ENCODE assay signal across 9 mouse cellular contexts in genomic region chr3:88214197-88214938, GRCm38 (mm10). TPM values are rescaled to one million over a fixed set of nuclear protein-coding genes. Genes with fewer than 3 reads are reported as not detected.
A peak's percentile ranks its signal among the peaks of the same experiment; 100 is the strongest.
DNase-seq lines count a peak whose midpoint lies in the region; ATAC-seq and TF ChIP-seq lines count a peak whose summit lies in the region.
"Had no signal": no experiment of that assay in that cellular context is flagged by ENCODE, and none has a peak within 500 bp of the region (broad histone marks: within the 10 kb centered on the region; RNA-seq: fewer than 3 reads in every experiment).

No protein-coding gene starts in this region.

- peak overlapping the region; percentile 64 for H3K4me2 ChIP-seq in heart, embryonic 15.5 days
- peak overlapping the region; percentile 96 for H3K4me2 ChIP-seq in forebrain, embryonic 15.5 days (replicated peaks)
- H3K4me2 ChIP-seq in limb, embryonic 12.5 days, result 0 out of 2 replicates have a peak overlapping the region, but pooled peaks have one; percentile 32

- DNase-seq in heart, adult 9 months (ENCODE audit: low spot score in 2 of 2), result no peak
- no peak for DNase-seq in thymus, postnatal 0 days (ENCODE audit: low spot score)
- no peak for DNase-seq in adrenal gland, postnatal 4 days (ENCODE audit: low spot score in 2 of 2)

- no peak overlapping the region for H3K9ac ChIP-seq in heart, embryonic 15.5 days
- peak overlapping the region; percentile 93 for H3K9ac ChIP-seq in forebrain, embryonic 15.5 days (replicated peaks)
- no peak overlapping the region for H3K9ac ChIP-seq in limb, embryonic 12.5 days (replicated peaks)

- no peak for ATAC-seq in heart, embryonic 15.5 days (replicated peaks; ENCODE audit: insufficient number of reproducible peaks, insufficient read depth, low FRiP score, low read depth)
- ATAC-seq in forebrain, embryonic 15.5 days (replicated peaks), result peak; percentile 89
- ATAC-seq in limb, embryonic 12.5 days (ENCODE audit: insufficient number of reproducible peaks, insufficient read depth, low FRiP score, low TSS enrichment, low read depth), result no peak

- WGBS in heart, embryonic 15.5 days, result 3% methylated on average over 42 of the region's 42 CpGs
- WGBS in forebrain, embryonic 15.5 days, result 3% methylated on average over 42 of the region's 42 CpGs
- 1% methylated on average over 41 of the region's 42 CpGs for WGBS in limb, embryonic 12.5 days
- 4% methylated on average over 42 of the region's 42 CpGs for WGBS in small intestine, adult 2 months

- H3K27ac ChIP-seq in heart, embryonic 15.5 days, result no peak overlapping the region
- no peak overlapping the region for H3K27ac ChIP-seq in brown adipose tissue, adult 24 weeks (replicated peaks; ENCODE audit: low read depth, low read length)
- peak overlapping the region; percentile 99 for H3K27ac ChIP-seq in forebrain, embryonic 15.5 days (replicated peaks)
- no peak overlapping the region for H3K27ac ChIP-seq in limb, embryonic 12.5 days
- no peak overlapping the region for H3K27ac ChIP-seq in small intestine, adult 2 months (ENCODE audit: insufficient read depth, low read depth, low read length)

- peaks cover 21% of the 10 kb centered on the region for H3K4me1 ChIP-seq in heart, embryonic 15.5 days (replicated peaks)
- peaks cover 13% of the 10 kb centered on the region for H3K4me1 ChIP-seq in brown adipose tissue, adult 24 weeks (ENCODE audit: control insufficient read depth, insufficient read depth, insufficient read length, low read length)
- peaks cover 59% of the 10 kb centered on the region for H3K4me1 ChIP-seq in forebrain, embryonic 15.5 days
- H3K4me1 ChIP-seq in limb, embryonic 12.5 days (replicated peaks), result peaks cover 14% of the 10 kb centered on the region
- H3K4me1 ChIP-seq in small intestine, adult 2 months (ENCODE audit: control insufficient read depth, insufficient read depth, insufficient read length, low read length), result peaks cover 16% of the 10 kb centered on the region

- TF ChIP-seq CTCF in small intestine, adult 2 months (IDR thresholded peaks at IDR 0.05; ENCODE audit: extremely low read depth, insufficient read length, insufficient replicate concordance, low read depth, low read length), result no peak

- peak overlapping the region; percentile 44 for H3K4me3 ChIP-seq in heart, embryonic 15.5 days
- H3K4me3 ChIP-seq in brown adipose tissue, adult 24 weeks (ENCODE audit: insufficient read depth, low read depth, low read length), result peak overlapping the region; percentile 50
- H3K4me3 ChIP-seq in forebrain, embryonic 15.5 days, result peak overlapping the region; percentile 82
- peak overlapping the region; percentile 21 for H3K4me3 ChIP-seq in limb, embryonic 12.5 days (replicated peaks)
- H3K4me3 ChIP-seq in small intestine, adult 2 months (ENCODE audit: low read depth, low read length), result peak overlapping the region; percentile 49

- peaks cover 97% of the 10 kb centered on the region for H3K27me3 ChIP-seq in heart, embryonic 15.5 days
- H3K27me3 ChIP-seq in forebrain, embryonic 15.5 days, result no peaks in the 10 kb centered on the region
- H3K27me3 ChIP-seq in limb, embryonic 12.5 days, result peaks cover 99% of the 10 kb centered on the region
- peaks cover 65% of the 10 kb centered on the region for H3K27me3 ChIP-seq in small intestine, adult 2 months (ENCODE audit: control insufficient read depth, insufficient read depth, low read length)

- no peaks in the 10 kb centered on the region for H3K36me3 ChIP-seq in heart, embryonic 15.5 days
- H3K36me3 ChIP-seq in forebrain, embryonic 15.5 days, result peaks cover 5% of the 10 kb centered on the region; the same call in 1 of the 2 replicates
- H3K36me3 ChIP-seq in limb, embryonic 12.5 days, result no peaks in the 10 kb centered on the region
- no peaks in the 10 kb centered on the region for H3K36me3 ChIP-seq in small intestine, adult 2 months (ENCODE audit: control insufficient read depth, insufficient read depth, low read length)

- no peak for TF ChIP-seq POLR2A in small intestine, adult 2 months (IDR thresholded peaks at IDR 0.05; ENCODE audit: low read depth, low read length)

- H3K9me3 ChIP-seq in heart, embryonic 15.5 days (replicated peaks), result no peaks in the 10 kb centered on the region
- H3K9me3 ChIP-seq in forebrain, embryonic 15.5 days, result no peaks in the 10 kb centered on the region
- no peaks in the 10 kb centered on the region for H3K9me3 ChIP-seq in limb, embryonic 12.5 days

RNA-seq across cellular contexts. Expression of gene Rhbg, which starts 40.1 kb away (rescaled TPM):
- polyA plus RNA-seq in heart, embryonic 15.5 days (2015; fragmentation: Nextera tagmentation; extraction: Ambion mirVana), result 0.13 and 0.14 TPM in 2 replicates
- polyA plus RNA-seq in brown adipose tissue, adult 24 weeks (2012; ENCODE audit: insufficient read depth, insufficient read length, missing spikeins), result not detected in 2 replicates
- polyA plus RNA-seq in forebrain, embryonic 15.5 days (2015; fragmentation: Nextera tagmentation; extraction: Ambion mirVana), result 0.10 and 0.14 TPM in 2 replicates
- 1.3 TPM in 2 replicates for polyA plus RNA-seq in limb, embryonic 12.5 days (2016; fragmentation: Nextera tagmentation; extraction: Ambion mirVana)
- polyA plus RNA-seq in small intestine, adult 2 months (2012; rRNA removed), result 11.2 and 40.3 TPM in 2 replicates
- 0.58 and 0.66 TPM in 2 replicates for polyA plus RNA-seq in thymus, postnatal 0 days (2015; fragmentation: Nextera tagmentation; extraction: Ambion mirVana)
- 1 to 10 TPM; 2.2 to 3.8 TPM for total RNA-seq in adrenal gland, postnatal 4 days (2021)
- total RNA-seq: MEL had no signal

Comparison
In these comparisons a context has a peak if more than half of its experiments do, and no peak if none do; other contexts are left out.
1. H3K4me2 ChIP-seq: peak in every context shown above with its lines; median percentile 96 in forebrain, embryonic 15.5 days; 64 in heart, embryonic 15.5 days; 32 in limb, embryonic 12.5 days.
2. H3K4me3 ChIP-seq: peak in every context shown above with its lines; median percentile 82 in forebrain, embryonic 15.5 days; 50 in brown adipose tissue, adult 24 weeks; 49 in small intestine, adult 2 months; 44 in heart, embryonic 15.5 days; 21 in limb, embryonic 12.5 days.